31 mouse cellular contexts compared by ENCODE assay signal in the genomic region with DNA sequence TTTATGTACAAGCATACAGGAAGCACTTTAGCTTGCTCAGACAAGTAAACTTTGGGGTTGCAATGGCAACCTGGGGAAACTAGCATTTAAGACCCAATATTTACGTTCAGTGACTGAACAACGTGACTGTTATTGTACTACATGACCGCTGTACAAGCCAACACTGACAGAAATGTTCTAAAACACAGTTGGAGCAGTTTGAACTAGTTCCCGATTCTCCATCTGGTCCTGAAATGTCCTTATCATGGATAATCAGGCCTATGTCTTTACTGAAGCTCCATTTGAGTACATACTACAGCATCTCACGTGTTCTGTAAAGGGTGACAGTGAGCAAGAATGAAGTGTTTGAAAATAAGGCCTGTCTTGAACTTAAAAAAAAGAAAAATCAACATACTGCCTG. TPM values are rescaled to one million over a fixed set of nuclear protein-coding genes. Genes with fewer than 3 reads are reported as not detected.
A peak's percentile ranks its signal among the peaks of the same experiment; 100 is the strongest.
DNase-seq lines count a peak whose midpoint lies in the region; ATAC-seq and TF ChIP-seq lines count a peak whose summit lies in the region.
"Had no signal": no experiment of that assay in that cellular context is flagged by ENCODE, and none has a peak within 500 bp of the region (broad histone marks: within the 10 kb centered on the region; RNA-seq: fewer than 3 reads in every experiment).

No protein-coding gene starts in this region.

- 94% methylated on average over 5 of the region's 5 CpGs for WGBS in forebrain, embryonic 13.5 days
- 94% methylated on average over 5 of the region's 5 CpGs for WGBS in forebrain, embryonic 10.5 days
- 50% methylated on average over 5 of the region's 5 CpGs for whole genome bisulfite sequencing in forebrain, postnatal 0 days

- H3K4me3 ChIP-seq in forebrain, embryonic 13.5 days, result no peak overlapping the region
- no peak overlapping the region for H3K4me3 ChIP-seq in forebrain, embryonic 10.5 days
- H3K4me3 ChIP-seq in forebrain, postnatal 0 days (ENCODE audit: low read depth, low read length), result no peak overlapping the region
- H3K4me3 ChIP-seq: embryonic facial prominence, embryonic 12.5 days; embryonic facial prominence, embryonic 15.5 days; erythroblast, embryonic 14.5 days; gastrocnemius, adult 2 months; hindbrain, embryonic 12.5 days; hindbrain, embryonic 15.5 days had no signal

- no peaks in the 10 kb centered on the region for H3K9me3 ChIP-seq in forebrain, embryonic 13.5 days (replicated peaks)
- H3K9me3 ChIP-seq in forebrain, embryonic 10.5 days, result no peaks in the 10 kb centered on the region
- no peaks in the 10 kb centered on the region for H3K9me3 ChIP-seq in forebrain, postnatal 0 days (ENCODE audit: low read length)
- H3K9me3 ChIP-seq: embryonic facial prominence, embryonic 12.5 days; embryonic facial prominence, embryonic 15.5 days; hindbrain, embryonic 12.5 days; hindbrain, embryonic 15.5 days had no signal

- H3K27me3 ChIP-seq in forebrain, embryonic 13.5 days, result no peaks in the 10 kb centered on the region
- H3K27me3 ChIP-seq in forebrain, embryonic 10.5 days (ENCODE audit: poor library complexity, severe bottlenecking), result no peaks in the 10 kb centered on the region
- no peaks in the 10 kb centered on the region for H3K27me3 ChIP-seq in forebrain, postnatal 0 days (ENCODE audit: insufficient read depth, low read length)
- H3K27me3 ChIP-seq: embryonic facial prominence, embryonic 12.5 days; embryonic facial prominence, embryonic 15.5 days; hindbrain, embryonic 12.5 days; hindbrain, embryonic 15.5 days had no signal

- no peak for DNase-seq in forebrain, embryonic 10.5 days (ENCODE audit: extremely low spot score, low spot score)
- peak; percentile 3 for DNase-seq in layer of hippocampus, adult 11-12 months (ENCODE audit: low spot score)
- no peak for DNase-seq in layer of hippocampus, adult 8-10 months (ENCODE audit: low spot score in 2 of 2)
- DNase-seq in brain, adult 2 months (ENCODE audit: low read depth, low spot score), result peak; percentile 8
- DNase-seq in forebrain, postnatal 0 days, result peak; percentile 40
- DNase-seq in adrenal gland, adult 18-20 months (ENCODE audit: low spot score in 2 of 2), result no peak
- no peak for DNase-seq in adrenal gland, postnatal 36 days
- DNase-seq: adrenal gland, postnatal 10 days; gastrocnemius, adult 2 months; gastrocnemius, postnatal 14 days had no signal

- ATAC-seq in forebrain, embryonic 13.5 days, result peak; percentile 62; the same call in 1 of the 2 replicates
- ATAC-seq in forebrain, postnatal 0 days, result peak; percentile 61
- ATAC-seq: activated CD4-positive, CD25-positive, alpha-beta regulatory T cell, adult 4 months; intestine, postnatal 0 days had no signal

- H3K4me2 ChIP-seq in forebrain, embryonic 13.5 days, result no peak overlapping the region
- H3K4me2 ChIP-seq in forebrain, postnatal 0 days (ENCODE audit: low read depth), result no peak overlapping the region
- H3K4me2 ChIP-seq: embryonic facial prominence, embryonic 12.5 days; embryonic facial prominence, embryonic 15.5 days; heart, embryonic 11.5 days; hindbrain, embryonic 12.5 days; hindbrain, embryonic 15.5 days had no signal

- H3K27ac ChIP-seq in forebrain, embryonic 13.5 days, result no peak overlapping the region
- H3K27ac ChIP-seq in forebrain, embryonic 10.5 days, result no peak overlapping the region
- no peak overlapping the region for H3K27ac ChIP-seq in forebrain, postnatal 0 days (ENCODE audit: low read depth, low read length)
- H3K27ac ChIP-seq: embryonic facial prominence, embryonic 12.5 days; embryonic facial prominence, embryonic 15.5 days; gastrocnemius, adult 2 months; hindbrain, embryonic 12.5 days; hindbrain, embryonic 15.5 days had no signal

- H3K9ac ChIP-seq in forebrain, embryonic 13.5 days, result no peak overlapping the region
- no peak overlapping the region for H3K9ac ChIP-seq in forebrain, postnatal 0 days
- H3K9ac ChIP-seq: embryonic facial prominence, embryonic 12.5 days; embryonic facial prominence, embryonic 15.5 days; hindbrain, embryonic 12.5 days; hindbrain, embryonic 15.5 days had no signal

- TF ChIP-seq CTCF in forebrain, postnatal 0 days (IDR thresholded peaks at IDR 0.05; ENCODE audit: low read depth), result no peak

- H3K36me3 ChIP-seq in forebrain, embryonic 13.5 days (ENCODE audit: poor library complexity, severe bottlenecking), result no peaks in the 10 kb centered on the region
- H3K36me3 ChIP-seq in forebrain, embryonic 10.5 days (replicated peaks), result no peaks in the 10 kb centered on the region
- no peaks in the 10 kb centered on the region for H3K36me3 ChIP-seq in forebrain, postnatal 0 days (ENCODE audit: insufficient read depth)
- H3K36me3 ChIP-seq: embryonic facial prominence, embryonic 12.5 days; embryonic facial prominence, embryonic 15.5 days; hindbrain, embryonic 12.5 days; hindbrain, embryonic 15.5 days had no signal

- H3K4me1 ChIP-seq in forebrain, embryonic 13.5 days, result no peaks in the 10 kb centered on the region
- H3K4me1 ChIP-seq in forebrain, embryonic 10.5 days, result no peaks in the 10 kb centered on the region
- H3K4me1 ChIP-seq in forebrain, postnatal 0 days (ENCODE audit: insufficient read depth), result no peaks in the 10 kb centered on the region
- H3K4me1 ChIP-seq: embryonic facial prominence, embryonic 12.5 days; embryonic facial prominence, embryonic 15.5 days; hindbrain, embryonic 12.5 days; hindbrain, embryonic 15.5 days had no signal

RNA-seq across cellular contexts. Expression of a gene that starts 9.4 kb away (rescaled TPM):
- not detected in 2 replicates for polyA plus RNA-seq in forebrain, embryonic 13.5 days (2015; fragmentation: Nextera tagmentation; extraction: Ambion mirVana)
- polyA plus RNA-seq in forebrain, embryonic 10.5 days (2016; fragmentation: Nextera tagmentation; extraction: Ambion mirVana), result not detected in 2 replicates
- total RNA-seq in layer of hippocampus, adult 8-10 months (2022), result not detected
- total RNA-seq in forebrain, postnatal 0 days (2014; rRNA removed), result not detected in 2 replicates
- polyA plus RNA-seq in forebrain, postnatal 0 days (2015; fragmentation: Nextera tagmentation; extraction: Ambion mirVana), result not detected in 2 replicates
- total RNA-seq in adrenal gland, adult 18-20 months (2021), result not detected
- total RNA-seq in adrenal gland, postnatal 36 days (2021), result not detected
- total RNA-seq: adrenal gland, postnatal 10 days; adrenal gland, postnatal 4 days; common myeloid progenitor, adult 5-6 weeks; ES-E14; gastrocnemius, adult 2 months; gastrocnemius, postnatal 14 days; gastrocnemius, postnatal 4 days; heart, adult 8-10 months; heart, postnatal 25 days; hematopoietic stem cell, adult 5-6 weeks had no signal
- polyA plus RNA-seq: cerebellum, adult 2 months; embryonic facial prominence, embryonic 12.5 days; embryonic facial prominence, embryonic 15.5 days; erythroblast, embryonic 14.5 days; frontal cortex, adult 2 months; heart, embryonic 11.5 days; heart, embryonic 14.5 days; heart, postnatal 0 days; hindbrain, embryonic 12.5 days; hindbrain, embryonic 15.5 days; intestine, embryonic 14.5 days; intestine, postnatal 0 days had no signal

RNA-seq across cellular contexts. Expression of a gene that starts 35.3 kb away (rescaled TPM):
- polyA plus RNA-seq in forebrain, embryonic 13.5 days (2015; fragmentation: Nextera tagmentation; extraction: Ambion mirVana), result not detected in 2 replicates
- polyA plus RNA-seq in forebrain, embryonic 10.5 days (2016; fragmentation: Nextera tagmentation; extraction: Ambion mirVana), result not detected in 2 replicates
- total RNA-seq in layer of hippocampus, adult 8-10 months (2022), result not detected
- not detected in 2 replicates for total RNA-seq in forebrain, postnatal 0 days (2014; rRNA removed)
- polyA plus RNA-seq in forebrain, postnatal 0 days (2015; fragmentation: Nextera tagmentation; extraction: Ambion mirVana), result not detected in 2 replicates
- not detected for total RNA-seq in adrenal gland, adult 18-20 months (2021)
- not detected for total RNA-seq in adrenal gland, postnatal 36 days (2021)
- total RNA-seq: adrenal gland, postnatal 10 days; adrenal gland, postnatal 4 days; common myeloid progenitor, adult 5-6 weeks; ES-E14; gastrocnemius, adult 2 months; gastrocnemius, postnatal 14 days; gastrocnemius, postnatal 4 days; heart, adult 8-10 months; heart, postnatal 25 days; hematopoietic stem cell, adult 5-6 weeks had no signal
- polyA plus RNA-seq: activated CD4-positive, CD25-positive, alpha-beta regulatory T cell, adult 4 months; cerebellum, adult 2 months; embryonic facial prominence, embryonic 12.5 days; embryonic facial prominence, embryonic 15.5 days; erythroblast, embryonic 14.5 days; frontal cortex, adult 2 months; heart, embryonic 11.5 days; heart, embryonic 14.5 days; heart, postnatal 0 days; hindbrain, embryonic 12.5 days; hindbrain, embryonic 15.5 days; intestine, embryonic 14.5 days; intestine, postnatal 0 days had no signal

Comparison
In these comparisons a context has a peak if more than half of its experiments do, and no peak if none do; other contexts are left out.
1. DNase-seq: peak in layer of hippocampus, adult 11-12 months (single experiment), brain, adult 2 months (single experiment) and forebrain, postnatal 0 days (single experiment); none in forebrain, embryonic 10.5 days (single experiment), layer of hippocampus, adult 8-10 months (0 of 2), adrenal gland, adult 18-20 months (0 of 2) and adrenal gland, postnatal 36 days (0 of 2).